Mouse (Mus musculus): Measurements from ENCODE around the gene Rap1gap. TPM values are rescaled to one million over a fixed set of nuclear protein-coding genes. Genes with fewer than 3 reads are reported as not detected.

Rap1gap gene
- total RNA-seq, 2 experiments from 2014 or later, result 0.31 to 0.88 TPM

DNA sequence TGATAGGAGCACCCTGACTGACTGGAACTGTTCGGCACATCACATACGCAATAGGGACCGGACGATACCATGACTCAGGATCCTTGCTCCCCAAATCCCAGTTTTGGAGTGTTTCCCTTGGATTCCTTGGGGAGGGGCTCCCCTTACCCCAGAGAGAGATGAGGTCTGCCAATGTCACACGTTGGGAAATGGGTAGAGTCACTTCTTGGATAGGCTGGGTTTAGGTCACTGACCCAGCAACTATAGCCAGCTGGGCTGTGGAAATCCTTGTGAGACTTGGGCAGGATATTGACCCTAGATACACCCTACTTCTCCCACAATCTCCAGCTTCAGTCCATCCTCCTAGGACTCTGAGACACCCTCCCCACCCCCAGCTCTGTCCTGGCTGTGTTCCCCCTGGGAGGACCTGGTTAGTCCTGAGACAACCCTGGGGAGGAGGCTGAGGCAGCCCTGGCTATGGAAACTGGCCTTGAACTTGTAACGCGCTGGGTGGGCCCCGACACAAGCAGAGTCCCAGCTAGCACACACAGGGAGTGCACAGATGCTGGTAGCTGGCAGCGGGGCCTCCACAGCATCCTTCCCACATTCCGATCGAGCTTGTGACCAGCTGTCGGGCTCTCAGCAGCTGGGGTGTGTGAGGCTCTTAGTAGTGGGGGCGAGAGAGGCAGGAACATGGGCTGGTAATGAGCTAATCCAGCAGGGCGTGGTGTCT is 106.5 kb downstream of the Rap1gap start:
- ATAC-seq (ENCODE audit: poor library complexity, severe bottlenecking), result no peak

DNA sequence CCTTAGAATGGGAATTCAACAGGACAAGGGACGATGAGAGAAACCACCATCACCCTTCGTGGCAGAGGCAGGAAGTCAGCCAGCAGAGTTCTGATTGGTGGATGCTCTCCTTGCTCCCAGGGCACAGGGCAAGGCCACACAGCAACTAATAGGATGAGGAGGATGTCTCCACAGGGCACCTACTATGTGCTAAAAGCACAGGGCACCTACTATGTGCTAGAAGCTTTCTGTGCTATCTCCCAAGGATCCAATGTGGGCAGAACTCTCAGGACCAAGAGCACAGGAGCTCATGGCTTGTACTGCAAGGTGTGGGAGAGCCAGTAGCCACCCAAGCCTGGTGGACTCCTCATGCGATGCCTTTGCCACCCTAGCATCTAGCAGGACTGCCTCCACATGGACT is 107.2 kb downstream of the Rap1gap start:
- ATAC-seq (ENCODE audit: poor library complexity, severe bottlenecking), result no peak

- ATAC-seq (ENCODE audit: poor library complexity, severe bottlenecking), result no peak
Measured at GRCm38 (mm10) chr4:137772438-137773056, 108.0 kb downstream of the Rap1gap start.

GRCm38 (mm10) chr4:137773369-137773899 is 108.9 kb downstream of the Rap1gap start:
- no peak for ATAC-seq (ENCODE audit: poor library complexity, severe bottlenecking)

DNA sequence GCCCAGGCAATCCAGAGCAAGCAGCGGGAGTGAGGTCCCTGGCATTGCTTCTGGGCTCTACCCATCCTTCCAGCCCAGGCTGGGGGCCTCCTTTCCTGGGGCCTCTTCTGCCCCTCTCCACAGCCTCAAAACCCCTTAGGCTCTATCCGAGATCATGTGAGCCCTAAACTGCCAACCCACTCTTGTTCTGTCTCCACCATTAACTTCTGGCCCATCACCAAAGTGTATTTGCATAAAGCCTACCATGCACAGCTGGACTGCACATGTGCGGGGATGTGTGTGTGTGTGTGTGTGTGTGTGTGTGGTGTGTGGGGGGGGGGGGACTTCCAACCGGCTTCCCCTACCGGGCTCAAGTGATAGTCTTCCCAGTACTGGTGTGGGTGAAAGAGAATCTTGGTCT is 109.5 kb downstream of the Rap1gap start:
- ATAC-seq (ENCODE audit: poor library complexity, severe bottlenecking), result no peak

- no peak for ATAC-seq (ENCODE audit: poor library complexity, severe bottlenecking)
Measured at GRCm38 (mm10) chr4:137774505-137774904, 110.0 kb downstream of the Rap1gap start.

DNA sequence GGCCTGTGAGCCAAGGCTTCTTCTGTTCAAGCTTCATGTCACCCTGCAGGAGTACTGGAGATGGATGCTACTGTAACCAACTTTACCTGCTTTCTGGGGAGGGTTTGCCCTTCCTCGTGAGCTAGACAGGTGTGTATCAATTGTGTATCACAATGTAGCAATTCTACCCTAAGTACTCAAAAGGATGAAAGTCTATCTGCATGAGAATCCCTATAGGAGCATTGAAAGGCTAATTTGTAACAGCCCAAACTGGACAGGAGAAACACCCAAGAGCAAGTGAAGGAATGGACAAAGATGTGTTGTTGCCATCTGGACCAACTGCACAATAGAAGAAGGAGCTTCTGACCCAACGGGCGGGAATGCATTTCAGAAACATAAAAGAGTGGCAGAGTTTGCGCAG is 113.3 kb downstream of the Rap1gap start:
- no peak for ATAC-seq (ENCODE audit: poor library complexity, severe bottlenecking)

- no peak for ATAC-seq (ENCODE audit: poor library complexity, severe bottlenecking)
Measured at GRCm38 (mm10) chr4:137778397-137779184, 114.1 kb downstream of the Rap1gap start.

Other genes with a start within 250 kb of the Rap1gap start
- gene Cela3b, start 234.2 kb upstream of the Rap1gap start, total RNA-seq (2015), result 0.30 TPM in 1 of 2 replicates, not detected in the other
- 1.7 TPM in 1 of 2 replicates, not detected in the other for gene Cela3b, start 234.2 kb upstream of the Rap1gap start, total RNA-seq (2017)
- not detected in 2 replicates for gene 1700013G24Rik, start 211.4 kb upstream of the Rap1gap start, total RNA-seq (2015)
- not detected in 2 replicates for gene 1700013G24Rik, start 211.4 kb upstream of the Rap1gap start, total RNA-seq (2017)
- under 0.01 TPM in 1 of 2 replicates, not detected in the other for gene Hspg2, start 196.0 kb upstream of the Rap1gap start, total RNA-seq (2015)
- gene Hspg2, start 196.0 kb upstream of the Rap1gap start, total RNA-seq (2017), result 0.04 TPM in 2 replicates
- gene Ldlrad2, start 90.2 kb upstream of the Rap1gap start, total RNA-seq (2015), result not detected in 2 replicates
- gene Ldlrad2, start 90.2 kb upstream of the Rap1gap start, total RNA-seq (2017), result not detected in 2 replicates
- 68.3 and 70.4 TPM in 2 replicates for gene Usp48, start 71.0 kb upstream of the Rap1gap start, total RNA-seq (2015)
- gene Usp48, start 71.0 kb upstream of the Rap1gap start, total RNA-seq (2017), result 65.5 and 77.5 TPM in 2 replicates
- 0.09 TPM in 1 of 2 replicates, not detected in the other for gene Alpl, start 131.7 kb downstream of the Rap1gap start, total RNA-seq (2015)
- 0.16 TPM in 1 of 2 replicates, not detected in the other for gene Alpl, start 131.7 kb downstream of the Rap1gap start, total RNA-seq (2017)
- gene Ece1, start 197.5 kb downstream of the Rap1gap start, total RNA-seq (2015), result 19.7 and 25.4 TPM in 2 replicates
- gene Ece1, start 197.5 kb downstream of the Rap1gap start, total RNA-seq (2017), result 12.5 and 15.9 TPM in 2 replicates

All from megakaryocyte, adult 5-6 weeks (primary cell).